Mouse (Mus musculus) liver, adult 2 months (tissue): ENCODE data around the gene Garnl3. TPM values are rescaled to one million over a fixed set of nuclear protein-coding genes. Genes with fewer than 3 reads are reported as not detected.

Source experiments
- DNase-seq: peaks from one replicate; pipeline ENCODE4 v3.0.0-alpha.2; 2011; ENCODE audit warnings: low read depth, low spot score; ENCODE audit errors: extremely low read depth
- H3K27ac ChIP-seq: fragments of 200-500 bp; replicated peaks from 2 replicates; pipeline ENCODE4 v1.5.1; 2012; ENCODE audit warnings: low read depth, mild to moderate bottlenecking, control low read depth, inconsistent platforms, low read length; ENCODE audit not compliant: insufficient read depth
- H3K27me3 ChIP-seq: fragments of 200-500 bp; 2 replicates; pipeline ENCODE4 v1.6.1; 2012; ENCODE audit warnings: mild to moderate bottlenecking, moderate library complexity, low read length, inconsistent platforms; ENCODE audit not compliant: control insufficient read depth, insufficient read depth
- H3K36me3 ChIP-seq: fragments of 200-500 bp; 2 replicates; pipeline ENCODE4 v1.6.1; 2012; ENCODE audit warnings: low read length, inconsistent platforms; ENCODE audit not compliant: control insufficient read depth, insufficient read depth
- H3K4me1 ChIP-seq: fragments of 200-500 bp; 2 replicates; pipeline ENCODE4 v1.6.1; 2011; ENCODE audit warnings: low read length; ENCODE audit not compliant: control insufficient read depth, insufficient read depth
- H3K4me3 ChIP-seq: fragments of 200-500 bp; 2 replicates; pipeline ENCODE4 v1.5.1; 2011; ENCODE audit warnings: low read depth, mild to moderate bottlenecking, control low read depth, low read length, moderate library complexity; ENCODE audit not compliant: insufficient read depth
- H3K79me2 ChIP-seq: fragments of 200-500 bp; 2 replicates; pipeline ENCODE4 v1.6.1; 2012; ENCODE audit warnings: inconsistent platforms, mild to moderate bottlenecking, low read length, moderate library complexity; ENCODE audit not compliant: control insufficient read depth, insufficient read depth
- H3K9ac ChIP-seq: fragments of 200-500 bp; 2 replicates; pipeline ENCODE4 v1.6.1; 2012; ENCODE audit warnings: low read depth, mild to moderate bottlenecking, control low read depth, inconsistent platforms, low read length
- CTCF ChIP-seq: fragments of 200-500 bp; IDR thresholded peaks from 2 replicates; pipeline ENCODE4 v1.5.1; 2011; ENCODE audit warnings: low read depth, low read length, control low read depth
- POLR2A ChIP-seq: fragments of 200-500 bp; IDR thresholded peaks from 2 replicates; pipeline ENCODE4 v1.6.1; 2011; ENCODE audit warnings: low read length, control low read depth; ENCODE audit not compliant: insufficient read depth; ENCODE audit errors: extremely low read depth
- WGBS: fragments of 180-500 bp; shearing (Covaris S2); methylation state at CpG from one replicate; pipeline ENCODE4 v1.1.7; 2018; 5-methylcytosine and 5-hydroxymethylcytosine counted together
- polyA plus RNA-seq: library from polyadenylated mRNA; depleted of rRNA; stranded (reverse); fragments of >200 nt; gene quantifications from 2 replicates; pipeline ENCODE4 v1.2.3, GENCODE M21; 2012
- total RNA-seq: library from RNA; depleted of rRNA; stranded (reverse); fragments of >200 nt; gene quantifications from 2 replicates; pipeline ENCODE4 v1.2.3, GENCODE M21; 2014

Garnl3 gene
- total and polyA plus RNA-seq, 2 experiments = 0.11 to 0.28 TPM

DNA sequence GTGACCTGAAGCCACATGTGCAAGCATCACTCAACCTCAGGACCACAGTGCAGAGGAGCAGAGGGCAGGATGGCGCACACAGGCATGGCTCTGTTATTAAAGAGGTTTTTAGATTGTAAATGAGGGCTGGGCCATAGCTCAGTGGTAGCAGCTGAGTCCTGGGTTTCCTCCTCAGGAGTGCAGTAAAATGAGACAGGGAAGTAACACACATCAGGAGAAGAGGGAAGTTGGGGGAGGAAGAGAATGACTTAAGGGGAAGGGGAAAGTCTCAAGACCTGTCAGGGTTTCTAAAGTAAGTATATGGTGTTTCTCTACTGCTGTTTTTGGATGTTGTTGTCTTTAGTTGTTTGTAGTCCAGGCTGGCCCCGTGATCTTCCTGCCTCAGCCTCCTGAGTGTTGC is 7.0 kb upstream of the Garnl3 start:
- H3K9ac ChIP-seq = no peak overlapping the region
- H3K27ac ChIP-seq = no peak overlapping the region
- no peak overlapping the region for H3K4me3 ChIP-seq
- no peak for DNase-seq
- H3K79me2 ChIP-seq = no peaks in the 10 kb centered on the region
- 91% methylated on average over 2 of the region's 2 CpGs for WGBS
- H3K36me3 ChIP-seq = no peaks in the 10 kb centered on the region
- TF ChIP-seq CTCF = no peak
- no peak for TF ChIP-seq POLR2A
- no peaks in the 10 kb centered on the region for H3K4me1 ChIP-seq
- no peaks in the 10 kb centered on the region for H3K27me3 ChIP-seq

- H3K27me3 ChIP-seq = no peaks in the 10 kb centered on the region
- no peak for TF ChIP-seq POLR2A
- no peak for TF ChIP-seq CTCF
- no peaks in the 10 kb centered on the region for H3K36me3 ChIP-seq
- H3K4me3 ChIP-seq = no peak overlapping the region
- H3K27ac ChIP-seq = no peak overlapping the region
- no peak overlapping the region for H3K9ac ChIP-seq
- WGBS = 94% methylated on average over 4 of the region's 4 CpGs
- no peak for DNase-seq
- no peaks in the 10 kb centered on the region for H3K4me1 ChIP-seq
- no peaks in the 10 kb centered on the region for H3K79me2 ChIP-seq
Measured at GRCm38 (mm10) chr2:33137731-33138130, 6.3 kb upstream of the Garnl3 start.

DNA sequence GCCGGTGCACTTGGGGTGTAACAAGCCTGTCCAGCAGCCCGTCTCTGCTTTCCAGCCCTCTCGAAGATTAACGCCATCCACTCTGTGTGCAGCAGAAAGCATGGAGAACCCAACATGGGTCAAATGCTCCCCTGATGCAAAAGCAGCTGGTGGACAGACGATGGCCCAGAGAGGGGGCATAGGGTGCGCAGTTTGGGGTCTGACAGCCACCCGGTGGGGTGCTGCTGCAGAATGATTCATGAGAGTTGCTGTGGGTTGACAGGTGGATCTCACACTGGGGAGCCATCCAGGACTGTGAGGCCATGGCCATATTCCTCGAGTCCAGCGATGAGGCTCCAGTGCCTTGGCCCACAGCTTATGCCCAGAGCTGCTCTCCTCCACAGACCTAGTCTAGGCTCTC is 5.8 kb upstream of the Garnl3 start:
- Histone ChIP-seq H3K79me2 (no peaks in the 10 kb centered on the region), H3K9ac (no peak overlapping the region), H3K4me1 (no peaks in the 10 kb centered on the region), H3K36me3 (no peaks in the 10 kb centered on the region), H3K4me3 (no peak overlapping the region), H3K27me3 (no peaks in the 10 kb centered on the region), H3K27ac (no peak overlapping the region)
- TF ChIP-seq POLR2A (no peak), CTCF (no peak)
- DNase-seq = no peak
- WGBS = 93% methylated on average over 9 of the region's 9 CpGs

- H3K4me1 ChIP-seq = no peaks in the 10 kb centered on the region; the same call in 1 of the 2 replicates
- H3K27me3 ChIP-seq = no peaks in the 10 kb centered on the region
- TF ChIP-seq CTCF (no peak), POLR2A (no peak)
- no peaks in the 10 kb centered on the region for H3K79me2 ChIP-seq
- no peak overlapping the region for H3K27ac ChIP-seq
- no peak for DNase-seq
- H3K4me3 ChIP-seq = no peak overlapping the region
- no peak overlapping the region for H3K9ac ChIP-seq
- H3K36me3 ChIP-seq = no peaks in the 10 kb centered on the region
- 93% methylated on average over 6 of the region's 6 CpGs for WGBS
Measured at GRCm38 (mm10) chr2:33136366-33136765, 4.9 kb upstream of the Garnl3 start.

DNA sequence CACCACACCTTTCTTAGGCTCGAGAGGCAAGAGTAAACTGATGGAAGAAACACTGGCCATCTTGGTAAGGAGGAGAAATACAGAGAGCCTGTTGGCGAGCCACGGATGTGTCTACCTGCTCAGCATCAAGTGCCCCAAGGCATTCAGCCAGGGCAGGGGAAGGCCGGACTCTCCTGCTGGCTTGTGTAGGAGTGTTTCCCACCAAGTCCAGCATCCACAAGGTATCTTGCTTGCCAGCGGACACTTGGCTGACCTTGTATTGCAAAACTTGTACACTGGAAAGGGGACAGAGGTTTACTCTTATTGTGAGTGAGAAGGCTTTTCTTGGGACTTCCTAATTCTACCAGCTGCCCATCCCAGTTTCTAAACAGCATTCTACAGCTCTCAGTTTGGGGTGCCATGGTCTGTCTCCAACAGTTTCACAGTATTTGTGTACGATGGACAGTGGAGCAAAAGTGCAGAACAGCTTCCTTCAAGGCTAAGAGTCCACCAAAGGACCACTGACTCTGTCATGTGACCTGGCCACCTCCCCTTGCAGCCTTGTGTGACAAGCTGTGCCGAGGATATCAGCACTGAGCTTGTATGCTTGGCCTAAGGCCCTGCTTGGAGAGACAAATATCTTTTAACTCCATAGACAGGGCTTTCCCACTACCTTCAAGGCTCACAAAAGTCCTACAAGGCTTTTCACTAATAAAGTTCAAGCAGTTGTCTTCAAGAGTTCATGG is 3.5 kb upstream of the Garnl3 start:
- Histone ChIP-seq H3K9ac (no peak overlapping the region), H3K4me3 (no peak overlapping the region), H3K27me3 (no peaks in the 10 kb centered on the region), H3K27ac (no peak overlapping the region), H3K79me2 (no peaks in the 10 kb centered on the region), H3K36me3 (no peaks in the 10 kb centered on the region), H3K4me1 (no peaks in the 10 kb centered on the region; the same call in 1 of the 2 replicates)
- TF ChIP-seq CTCF (no peak), POLR2A (no peak)
- peak; percentile 23 for DNase-seq
- 74% methylated on average over 7 of the region's 7 CpGs for WGBS

- H3K9ac ChIP-seq = no peak overlapping the region
- no peaks in the 10 kb centered on the region for H3K79me2 ChIP-seq
- TF ChIP-seq CTCF = no peak
- TF ChIP-seq POLR2A = no peak
- peaks cover 2% of the 10 kb centered on the region; the same call in 1 of the 2 replicates for H3K4me1 ChIP-seq
- H3K27ac ChIP-seq = no peak overlapping the region
- no peak for DNase-seq
- H3K27me3 ChIP-seq = no peaks in the 10 kb centered on the region
- H3K4me3 ChIP-seq = no peak overlapping the region
- no peaks in the 10 kb centered on the region for H3K36me3 ChIP-seq
- 12% methylated on average over 7 of the region's 7 CpGs for WGBS
Measured at GRCm38 (mm10) chr2:33132306-33132705, 852 bp upstream of the Garnl3 start.
